ENCODE assay signal across 13 mouse cellular contexts in the genomic region with DNA sequence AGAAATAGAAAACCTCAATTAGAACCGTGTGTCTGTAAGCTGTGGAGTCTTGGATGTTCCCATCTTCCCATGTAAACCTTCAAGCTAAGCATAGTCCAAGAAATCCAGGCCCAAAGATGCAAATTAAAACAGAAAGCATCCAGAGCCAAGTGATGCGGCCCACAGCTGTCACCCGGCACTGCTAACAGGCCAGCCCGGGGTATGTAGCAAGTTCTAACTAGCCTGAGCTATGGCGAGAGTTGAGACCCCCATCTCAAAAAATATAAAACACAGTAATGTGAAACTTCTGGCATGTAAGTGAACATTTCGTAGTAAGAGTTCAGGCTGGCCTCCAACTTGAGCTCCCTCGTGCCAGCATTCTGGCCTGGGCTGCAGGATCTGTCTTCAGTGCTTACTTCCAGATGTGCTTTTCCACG. TPM values are rescaled to one million over a fixed set of nuclear protein-coding genes. Genes with fewer than 3 reads are reported as not detected.
A peak's percentile ranks its signal among the peaks of the same experiment; 100 is the strongest.
DNase-seq lines count a peak whose midpoint lies in the region; ATAC-seq and TF ChIP-seq lines count a peak whose summit lies in the region.
"Had no signal": no experiment of that assay in that cellular context is flagged by ENCODE, and none has a peak within 500 bp of the region (broad histone marks: within the 10 kb centered on the region; RNA-seq: fewer than 3 reads in every experiment).

No protein-coding gene starts in this region.

- peak overlapping the region; percentile 78 for H3K27ac ChIP-seq in left cerebral cortex, adult 2 months
- peak overlapping the region; percentile 44; the same call in 1 of the 2 replicates for H3K27ac ChIP-seq in heart, embryonic 12.5 days (ENCODE audit: poor library complexity, severe bottlenecking)
- no peak overlapping the region for H3K27ac ChIP-seq in midbrain, embryonic 11.5 days (ENCODE audit: low read depth, low read length)

- 85% methylated on average over 8 of the region's 8 CpGs for WGBS in heart, embryonic 12.5 days
- WGBS in midbrain, embryonic 11.5 days, result 94% methylated on average over 8 of the region's 8 CpGs

- no peak overlapping the region for H3K4me2 ChIP-seq in heart, embryonic 12.5 days
- no peak overlapping the region for H3K4me2 ChIP-seq in midbrain, embryonic 11.5 days

- intact Hi-C loops in left cerebral cortex, adult 2 months (cut with DNase I), result no loop called here

- no peak overlapping the region for H3K4me3 ChIP-seq in left cerebral cortex, adult 2 months
- no peak overlapping the region for H3K4me3 ChIP-seq in heart, embryonic 12.5 days
- no peak overlapping the region for H3K4me3 ChIP-seq in midbrain, embryonic 11.5 days (ENCODE audit: low read depth, low read length)
- H3K4me3 ChIP-seq: erythroblast, embryonic 14.5 days had no signal

- H3K9me3 ChIP-seq in heart, embryonic 12.5 days (replicated peaks), result no peaks in the 10 kb centered on the region
- no peaks in the 10 kb centered on the region for H3K9me3 ChIP-seq in midbrain, embryonic 11.5 days (ENCODE audit: control insufficient read depth, low read length)

- no peaks in the 10 kb centered on the region for H3K27me3 ChIP-seq in heart, embryonic 12.5 days (replicated peaks)
- no peaks in the 10 kb centered on the region for H3K27me3 ChIP-seq in midbrain, embryonic 11.5 days (ENCODE audit: control insufficient read depth, insufficient read depth, low read length)
- H3K27me3 ChIP-seq: Patski had no signal

- H3K4me1 ChIP-seq in heart, embryonic 12.5 days (replicated peaks), result no peaks in the 10 kb centered on the region
- no peaks in the 10 kb centered on the region for H3K4me1 ChIP-seq in midbrain, embryonic 11.5 days (ENCODE audit: control insufficient read depth, insufficient read depth, low read length)

- no peak for ATAC-seq in heart, embryonic 12.5 days (ENCODE audit: insufficient number of reproducible peaks, low FRiP score)
- ATAC-seq in midbrain, embryonic 11.5 days (ENCODE audit: low FRiP score), result no peak
- ATAC-seq: intestine, postnatal 0 days; midbrain, embryonic 16.5 days; Patski had no signal

- no peak overlapping the region for H3K9ac ChIP-seq in heart, embryonic 12.5 days
- no peak overlapping the region for H3K9ac ChIP-seq in midbrain, embryonic 11.5 days (ENCODE audit: low read length)

- peak; percentile 49 for DNase-seq in adrenal gland, postnatal 10 days
- DNase-seq in adrenal gland, adult 18-20 months (ENCODE audit: low spot score in 2 of 2), result no peak
- no peak for DNase-seq in left cerebral cortex, adult 2 months (ENCODE audit: extremely low spot score in 1 of 2, low spot score in 2 of 2)
- DNase-seq in left cerebral cortex, adult 11 months (ENCODE audit: low spot score), result no peak
- DNase-seq in lung, postnatal 10 days, result peak; percentile 50
- DNase-seq in midbrain, embryonic 11.5 days (ENCODE audit: low spot score, missing footprints), result no peak
- DNase-seq in frontal cortex, postnatal 36 days (ENCODE audit: low spot score in 2 of 2), result no peak
- DNase-seq: right cerebral cortex, postnatal 4 days had no signal

- TF ChIP-seq CTCF in left cerebral cortex, adult 2 months (IDR thresholded peaks at IDR 0.05), result no peak

- peaks cover 60% of the 10 kb centered on the region for H3K36me3 ChIP-seq in heart, embryonic 12.5 days
- H3K36me3 ChIP-seq in midbrain, embryonic 11.5 days (ENCODE audit: control insufficient read depth, insufficient read depth, low read length), result peaks cover 19% of the 10 kb centered on the region

RNA-seq across cellular contexts. Expression of gene Atf1, which starts 59.4 kb away (rescaled TPM):
- 10 to 100 TPM; 49.6 to 56.3 TPM for total RNA-seq in adrenal gland, postnatal 10 days (2021)
- total RNA-seq in adrenal gland, adult 18-20 months (2021), result 10 to 100 TPM; 59.2 to 62.5 TPM
- total RNA-seq in left cerebral cortex, adult 2 months (2021), result 10 to 100 TPM; 19.9 to 27.8 TPM
- 35.8 and 38.1 TPM in 2 replicates for polyA plus RNA-seq in heart, embryonic 12.5 days (2016; fragmentation: Nextera tagmentation; extraction: Ambion mirVana)
- 31.8 and 33.5 TPM in 2 replicates for polyA plus RNA-seq in midbrain, embryonic 11.5 days (2014; fragmentation: Nextera tagmentation; extraction: Ambion mirVana)

Comparison
In these comparisons a context has a peak if more than half of its experiments do, and no peak if none do; other contexts are left out.
1. DNase-seq: peak in adrenal gland, postnatal 10 days (single experiment) and lung, postnatal 10 days (single experiment); none in adrenal gland, adult 18-20 months (0 of 2), left cerebral cortex, adult 2 months (0 of 2), left cerebral cortex, adult 11 months (single experiment), midbrain, embryonic 11.5 days (single experiment) and frontal cortex, postnatal 36 days (0 of 2).